Mouse (Mus musculus): ENCODE results near the gene Ptpn11. TPM values are rescaled to one million over a fixed set of nuclear protein-coding genes. Genes with fewer than 3 reads are reported as not detected.

The Ptpn11 gene
- polyA plus RNA-seq, 1 experiment = 78.7 TPM

- Histone ChIP-seq H3K36me3 (ENCODE audit: control insufficient read depth, insufficient read depth) (no peaks in the 10 kb centered on the region), H3K27me3 (ENCODE audit: control insufficient read depth, insufficient read depth, insufficient read length) (no peaks in the 10 kb centered on the region), H3K4me3 (no peak overlapping the region), H3K79me2 (ENCODE audit: control insufficient read depth, insufficient read depth) (peaks cover 82% of the 10 kb centered on the region), H3ac (ENCODE audit: control insufficient read depth, insufficient read length) (no peak overlapping the region), H3K4me2 (ENCODE audit: low read depth) (no peak overlapping the region)
- TF ChIP-seq CEBPB (IDR thresholded peaks at IDR 0.05; ENCODE audit: insufficient read depth, poor library complexity, severe bottlenecking) (no peak), TCF3 (IDR thresholded peaks at IDR 0.05; ENCODE audit: insufficient read length, low read depth) (no peak), MYOG (IDR thresholded peaks at IDR 0.05; ENCODE audit: control insufficient read depth in 1 of 3, insufficient read depth in 1 of 3, insufficient read length in 2 of 3, low read depth in 2 of 3) (no peak), MYOD1 (IDR thresholded peaks at IDR 0.05; ENCODE audit: control insufficient read depth in 1 of 3, insufficient read length in 2 of 3, low read depth in 2 of 3) (no peak), POLR2A (IDR thresholded peaks at IDR 0.05; ENCODE audit: insufficient read length, low read depth) (no peak), POLR2AphosphoS2 (IDR thresholded peaks at IDR 0.05; ENCODE audit: insufficient read length, low read depth) (no peak), SRF (IDR thresholded peaks at IDR 0.05; ENCODE audit: control insufficient read depth, insufficient read length, low read depth) (no peak), MAX (IDR thresholded peaks at IDR 0.05; ENCODE audit: low read depth) (no peak)
These were observed 3.6 kb downstream of the Ptpn11 start for GRCm38 (mm10) chr5:121187580-121188001.

GRCm38 (mm10) chr5:121184945-121185551, 6.1 kb downstream of the Ptpn11 start:
- Histone ChIP-seq H3K79me2 (ENCODE audit: control insufficient read depth, insufficient read depth) (peaks cover 99% of the 10 kb centered on the region), H3K4me2 (ENCODE audit: low read depth) (peak overlapping the region; percentile 55), H3ac (ENCODE audit: control insufficient read depth, insufficient read length) (no peak overlapping the region), H3K27me3 (ENCODE audit: control insufficient read depth, insufficient read depth, insufficient read length) (no peaks in the 10 kb centered on the region), H3K36me3 (ENCODE audit: control insufficient read depth, insufficient read depth) (no peaks in the 10 kb centered on the region), H3K4me3 (no peak overlapping the region)
- TF ChIP-seq MYOD1 (IDR thresholded peaks at IDR 0.05; ENCODE audit: control insufficient read depth in 1 of 3, insufficient read length in 2 of 3, low read depth in 2 of 3) = peak; percentile 52 to 79 (median 53)
- TF ChIP-seq REST (IDR thresholded peaks at IDR 0.05; ENCODE audit: insufficient read depth, insufficient read length) = no peak
- TF ChIP-seq MAX (IDR thresholded peaks at IDR 0.05; ENCODE audit: low read depth) = no peak
- peak; percentile 38 to 74 (median 48) for TF ChIP-seq MYOG (IDR thresholded peaks at IDR 0.05; ENCODE audit: control insufficient read depth in 1 of 3, insufficient read depth in 1 of 3, insufficient read length in 2 of 3, low read depth in 2 of 3)
- TF ChIP-seq E2F4 (IDR thresholded peaks at IDR 0.05; ENCODE audit: insufficient read depth) = no peak

- Histone ChIP-seq H3K27me3 (ENCODE audit: control insufficient read depth, insufficient read depth, insufficient read length) (no peaks in the 10 kb centered on the region), H3K4me2 (ENCODE audit: low read depth) (peak overlapping the region; percentile 24), H3K36me3 (ENCODE audit: control insufficient read depth, insufficient read depth) (no peaks in the 10 kb centered on the region), H3K79me2 (ENCODE audit: control insufficient read depth, insufficient read depth) (peaks cover 98% of the 10 kb centered on the region), H3K4me3 (no peak overlapping the region), H3ac (ENCODE audit: control insufficient read depth, insufficient read length) (no peak overlapping the region)
- no peak for TF ChIP-seq POLR2A (IDR thresholded peaks at IDR 0.05; ENCODE audit: insufficient read length, low read depth)
- TF ChIP-seq CEBPB (IDR thresholded peaks at IDR 0.05; ENCODE audit: insufficient read depth, poor library complexity, severe bottlenecking) = no peak
- no peak for TF ChIP-seq TCF3 (IDR thresholded peaks at IDR 0.05; ENCODE audit: insufficient read length, low read depth)
These were observed 6.8 kb downstream of the Ptpn11 start for GRCm38 (mm10) chr5:121184375-121184774.

- H3K4me3 ChIP-seq = no peak overlapping the region
- H3K36me3 ChIP-seq (ENCODE audit: control insufficient read depth, insufficient read depth) = no peaks in the 10 kb centered on the region
- H3K27me3 ChIP-seq (ENCODE audit: control insufficient read depth, insufficient read depth, insufficient read length) = no peaks in the 10 kb centered on the region
- H3K4me2 ChIP-seq (ENCODE audit: low read depth) = no peak overlapping the region
- H3ac ChIP-seq (ENCODE audit: control insufficient read depth, insufficient read length) = no peak overlapping the region
- H3K79me2 ChIP-seq (ENCODE audit: control insufficient read depth, insufficient read depth) = peaks cover 98% of the 10 kb centered on the region
- no peak for TF ChIP-seq USF1 (IDR thresholded peaks at IDR 0.05; ENCODE audit: low read depth)
- no peak for TF ChIP-seq MAX (IDR thresholded peaks at IDR 0.05; ENCODE audit: low read depth)
- no peak for TF ChIP-seq POLR2AphosphoS2 (IDR thresholded peaks at IDR 0.05; ENCODE audit: insufficient read length, low read depth)
- no peak for TF ChIP-seq TCF3 (IDR thresholded peaks at IDR 0.05; ENCODE audit: insufficient read length, low read depth)
- no peak for TF ChIP-seq MYOD1 (IDR thresholded peaks at IDR 0.05; ENCODE audit: control insufficient read depth in 1 of 3, insufficient read length in 2 of 3, low read depth in 2 of 3)
- TF ChIP-seq TCF12 (IDR thresholded peaks at IDR 0.05; ENCODE audit: insufficient read depth, poor library complexity, severe bottlenecking) = no peak
- no peak for TF ChIP-seq REST (IDR thresholded peaks at IDR 0.05; ENCODE audit: insufficient read depth, insufficient read length)
- no peak for TF ChIP-seq CEBPB (IDR thresholded peaks at IDR 0.05; ENCODE audit: insufficient read depth, poor library complexity, severe bottlenecking)
- no peak for TF ChIP-seq E2F4 (IDR thresholded peaks at IDR 0.05; ENCODE audit: insufficient read depth)
- TF ChIP-seq SRF (IDR thresholded peaks at IDR 0.05; ENCODE audit: control insufficient read depth, insufficient read length, low read depth) = no peak
- no peak for TF ChIP-seq POLR2A (IDR thresholded peaks at IDR 0.05; ENCODE audit: insufficient read length, low read depth)
- TF ChIP-seq MYOG (IDR thresholded peaks at IDR 0.05; ENCODE audit: control insufficient read depth in 1 of 3, insufficient read depth in 1 of 3, insufficient read length in 2 of 3, low read depth in 2 of 3) = no peak
These were observed 7.9 kb downstream of the Ptpn11 start for GRCm38 (mm10) chr5:121183269-121183668.

GRCm38 (mm10) chr5:121179077-121179857, 11.9 kb downstream of the Ptpn11 start:
- Histone ChIP-seq H3K79me2 (ENCODE audit: control insufficient read depth, insufficient read depth) (peaks cover 95% of the 10 kb centered on the region), H3K4me3 (no peak overlapping the region)

More at GRCm38 (mm10) chr5:121179077-121179857, 11.9 kb downstream of the Ptpn11 start:
- Histone ChIP-seq H3K4me2 (ENCODE audit: low read depth) (no peak overlapping the region), H3K27me3 (ENCODE audit: control insufficient read depth, insufficient read depth, insufficient read length) (no peaks in the 10 kb centered on the region), H3ac (ENCODE audit: control insufficient read depth, insufficient read length) (no peak overlapping the region), H3K36me3 (ENCODE audit: control insufficient read depth, insufficient read depth) (no peaks in the 10 kb centered on the region)
- TF ChIP-seq MAX (IDR thresholded peaks at IDR 0.05; ENCODE audit: low read depth) (no peak), POLR2AphosphoS2 (IDR thresholded peaks at IDR 0.05; ENCODE audit: insufficient read length, low read depth) (no peak), MYOD1 (IDR thresholded peaks at IDR 0.05; ENCODE audit: control insufficient read depth in 1 of 3, insufficient read length in 2 of 3, low read depth in 2 of 3) (no peak), SRF (IDR thresholded peaks at IDR 0.05; ENCODE audit: control insufficient read depth, insufficient read length, low read depth) (no peak), CEBPB (IDR thresholded peaks at IDR 0.05; ENCODE audit: insufficient read depth, poor library complexity, severe bottlenecking) (no peak), REST (IDR thresholded peaks at IDR 0.05; ENCODE audit: insufficient read depth, insufficient read length) (no peak), TCF3 (IDR thresholded peaks at IDR 0.05; ENCODE audit: insufficient read length, low read depth) (no peak), E2F4 (IDR thresholded peaks at IDR 0.05; ENCODE audit: insufficient read depth) (no peak), USF1 (IDR thresholded peaks at IDR 0.05; ENCODE audit: low read depth) (no peak), TCF12 (IDR thresholded peaks at IDR 0.05; ENCODE audit: insufficient read depth, poor library complexity, severe bottlenecking) (no peak), POLR2A (IDR thresholded peaks at IDR 0.05; ENCODE audit: insufficient read length, low read depth) (no peak), MYOG (IDR thresholded peaks at IDR 0.05; ENCODE audit: control insufficient read depth in 1 of 3, insufficient read depth in 1 of 3, insufficient read length in 2 of 3, low read depth in 2 of 3) (no peak)

All from myocyte (in vitro differentiated cells).